Mouse (Mus musculus) thymus, postnatal 0 days (tissue): Measurements from ENCODE around the gene C1d. TPM values are rescaled to one million over a fixed set of nuclear protein-coding genes. Genes with fewer than 3 reads are reported as not detected.
"Not testable (repeated sequence)": the region's sequence is repeated elsewhere in the genome, so short reads cannot be mapped to it uniquely, and the experiment has no call there.

ENCODE experiments used
- DNase-seq: peaks from one replicate; pipeline ENCODE4 v3.0.0-alpha.2; 2015; ENCODE audit warnings: low spot score
- polyA plus RNA-seq: library from polyadenylated mRNA; unstranded; fragments of >200 nt; fragmentation: Nextera tagmentation; extraction: Ambion mirVana; gene quantifications from 2 replicates; pipeline ENCODE4 v1.2.1, GENCODE M21; 2015

C1d gene
- 122 and 124 TPM in 2 replicates for polyA plus RNA-seq

GRCm38 (mm10) chr11:17257443-17257842 is at the start of gene C1d:
Gene C1d, plus strand, starts transcription at chr11:17257579.
- DNase-seq = peak; percentile 95

- DNase-seq = peak; percentile 98
Observed at GRCm38 (mm10) chr11:17211258-17212140, 45.9 kb upstream of the C1d start, which contains the start of gene Pno1. Gene Pno1, minus strand, starts transcription at chr11:17211568.

DNA sequence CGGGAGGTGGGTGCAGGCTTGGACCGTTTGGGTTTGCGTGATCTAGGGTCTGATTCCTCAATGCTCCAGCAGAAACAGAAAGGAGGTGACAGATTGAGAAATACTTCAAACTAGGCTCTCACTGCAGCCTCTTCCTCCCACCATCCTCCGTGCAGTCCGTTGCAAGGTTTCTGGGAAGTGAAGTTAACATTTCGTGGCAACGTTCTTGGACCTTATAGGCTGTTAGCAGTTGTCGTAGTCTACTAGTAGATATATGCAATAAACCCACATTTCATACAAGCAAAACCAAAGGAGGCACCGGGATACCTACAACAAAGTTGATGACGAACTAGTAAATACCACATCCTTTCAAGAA is 45.3 kb upstream of the C1d start:
- DNase-seq = no peak

DNA sequence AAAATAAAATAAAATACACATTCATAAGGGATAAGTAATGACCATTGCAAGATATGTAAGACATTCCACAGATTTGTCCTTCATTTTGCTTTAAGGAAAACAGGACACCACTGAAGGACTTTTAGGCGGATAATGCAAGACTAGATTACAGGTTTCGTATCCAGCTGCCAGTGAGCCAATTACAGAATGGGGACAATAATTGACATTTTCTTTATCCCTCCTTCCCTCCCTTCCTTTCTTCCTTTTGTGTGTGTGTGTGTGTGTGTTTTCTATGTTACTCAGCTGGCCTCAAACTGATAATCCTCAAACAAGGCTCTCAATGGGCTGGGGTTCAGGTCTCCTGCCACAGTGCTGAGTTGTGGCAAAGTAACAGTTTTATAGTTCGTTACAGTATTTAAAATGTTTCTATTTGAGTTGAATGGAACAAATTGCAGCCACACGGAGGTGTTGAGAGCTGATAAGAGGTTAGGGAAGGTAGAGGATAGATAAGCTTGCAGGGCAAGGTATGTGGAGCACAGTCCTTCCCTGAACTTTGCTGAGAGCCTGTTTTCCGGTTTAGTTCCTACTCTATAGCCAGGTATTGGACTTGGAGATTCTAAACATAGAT is 44.4 kb upstream of the C1d start:
- no peak for DNase-seq

GRCm38 (mm10) chr11:17215475-17215874 is 41.9 kb upstream of the C1d start:
- DNase-seq = no peak

- DNase-seq = no peak
Observed at GRCm38 (mm10) chr11:17221126-17221525, 36.3 kb upstream of the C1d start.

DNA sequence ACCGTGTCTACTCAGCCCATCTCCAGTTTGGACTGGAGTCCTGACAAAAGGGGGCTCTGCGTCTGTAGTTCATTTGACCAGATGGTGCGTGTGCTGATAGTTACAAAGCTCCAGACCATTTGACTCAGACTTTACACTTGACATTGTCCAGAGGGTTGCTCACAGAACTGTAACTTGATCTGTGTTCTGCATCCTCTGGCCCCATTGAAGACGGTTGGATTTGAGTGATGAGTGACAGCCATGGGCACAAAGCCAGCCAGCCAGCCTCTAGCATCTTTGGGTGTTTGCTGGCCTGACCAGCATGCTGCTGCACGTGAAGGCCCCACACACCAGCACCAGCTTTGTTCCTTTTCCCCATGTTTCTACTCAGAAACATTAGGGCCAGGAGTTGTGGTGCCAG is 24.6 kb upstream of the C1d start:
- no peak for DNase-seq

DNA sequence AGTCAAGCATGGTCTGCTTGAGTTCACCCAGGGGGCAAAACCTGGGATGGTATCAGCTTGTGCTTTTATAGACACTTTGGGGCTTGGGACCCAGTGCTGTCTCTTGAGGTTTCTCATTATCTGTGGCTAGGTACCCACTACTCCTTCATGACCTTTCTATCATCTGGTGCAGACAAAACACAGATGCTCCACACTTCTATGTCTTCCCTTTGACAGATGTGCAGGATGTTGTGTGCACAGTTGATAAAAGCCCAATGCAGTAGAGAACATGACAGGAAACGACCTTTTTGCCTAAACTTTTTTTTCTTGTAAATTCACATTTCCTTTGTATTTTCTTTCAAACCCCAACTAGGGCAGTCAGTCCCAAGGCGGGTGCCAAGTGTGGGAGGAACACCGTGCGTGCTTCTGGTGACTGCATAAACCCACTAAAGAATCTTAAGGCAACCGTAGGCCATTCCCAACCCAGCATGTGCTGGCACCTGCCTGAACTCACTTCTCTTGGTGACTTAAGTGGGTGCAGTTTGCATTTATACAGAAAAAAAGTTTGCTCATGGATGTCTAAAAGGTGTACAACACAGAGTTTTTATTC is 20.8 kb upstream of the C1d start:
- peak; percentile 83 for DNase-seq

DNA sequence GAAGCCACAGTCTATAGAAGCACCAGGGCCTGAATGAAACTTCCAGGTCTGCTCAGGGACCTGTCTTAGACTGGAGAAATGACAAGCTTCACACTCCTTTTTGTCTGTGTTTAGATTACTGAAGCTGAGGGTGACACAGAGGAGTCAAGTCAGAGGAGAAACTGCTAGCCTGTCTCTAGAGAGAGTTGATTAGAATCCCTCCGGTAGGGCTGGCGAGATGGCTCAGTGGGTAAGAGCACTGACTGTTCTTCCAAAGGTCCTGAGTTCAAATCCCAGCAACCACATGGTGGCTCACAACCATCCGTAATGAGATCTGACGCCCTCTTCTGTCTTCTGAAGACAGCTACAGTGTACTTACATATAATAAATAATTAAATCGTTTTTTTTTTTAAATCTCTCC is 18.8 kb upstream of the C1d start:
- not testable (repeated sequence) for DNase-seq

- no peak for DNase-seq
Observed at GRCm38 (mm10) chr11:17248715-17249114, 8.7 kb upstream of the C1d start.

- no peak for DNase-seq
Observed at GRCm38 (mm10) chr11:17256813-17257365, 490 bp upstream of the C1d start.

DNA sequence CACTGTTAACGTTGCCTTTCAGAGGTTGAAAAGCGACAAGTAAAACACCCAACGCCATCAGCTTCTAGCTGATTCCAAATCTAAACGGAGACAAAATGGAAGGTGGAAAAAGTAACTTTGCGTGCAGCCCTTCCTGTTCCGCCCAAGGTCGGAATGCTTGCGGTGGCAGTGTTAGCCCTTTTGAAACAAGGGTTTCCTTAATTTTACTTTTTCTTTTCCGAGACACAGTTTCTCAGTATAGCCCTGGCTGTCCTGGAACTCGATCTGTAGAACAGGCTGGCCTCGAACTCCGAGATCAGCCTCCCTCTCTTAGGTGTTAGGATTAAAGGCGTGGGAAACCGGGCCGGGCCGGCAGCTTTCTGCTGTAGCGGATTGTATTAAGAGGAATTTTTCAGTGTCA is 482 bp downstream of the C1d start:
- peak; percentile 66 for DNase-seq

GRCm38 (mm10) chr11:17267176-17267575 is 9.8 kb downstream of the C1d start:
- no peak for DNase-seq

- DNase-seq = no peak
Observed at GRCm38 (mm10) chr11:17268801-17269200, 11.4 kb downstream of the C1d start.

- peak; percentile 61 for DNase-seq
Observed at GRCm38 (mm10) chr11:17279959-17280358, 22.6 kb downstream of the C1d start.

GRCm38 (mm10) chr11:17284055-17284454 is 26.7 kb downstream of the C1d start:
- peak; percentile 44 for DNase-seq

GRCm38 (mm10) chr11:17288884-17289283 is 31.5 kb downstream of the C1d start:
- no peak for DNase-seq

DNA sequence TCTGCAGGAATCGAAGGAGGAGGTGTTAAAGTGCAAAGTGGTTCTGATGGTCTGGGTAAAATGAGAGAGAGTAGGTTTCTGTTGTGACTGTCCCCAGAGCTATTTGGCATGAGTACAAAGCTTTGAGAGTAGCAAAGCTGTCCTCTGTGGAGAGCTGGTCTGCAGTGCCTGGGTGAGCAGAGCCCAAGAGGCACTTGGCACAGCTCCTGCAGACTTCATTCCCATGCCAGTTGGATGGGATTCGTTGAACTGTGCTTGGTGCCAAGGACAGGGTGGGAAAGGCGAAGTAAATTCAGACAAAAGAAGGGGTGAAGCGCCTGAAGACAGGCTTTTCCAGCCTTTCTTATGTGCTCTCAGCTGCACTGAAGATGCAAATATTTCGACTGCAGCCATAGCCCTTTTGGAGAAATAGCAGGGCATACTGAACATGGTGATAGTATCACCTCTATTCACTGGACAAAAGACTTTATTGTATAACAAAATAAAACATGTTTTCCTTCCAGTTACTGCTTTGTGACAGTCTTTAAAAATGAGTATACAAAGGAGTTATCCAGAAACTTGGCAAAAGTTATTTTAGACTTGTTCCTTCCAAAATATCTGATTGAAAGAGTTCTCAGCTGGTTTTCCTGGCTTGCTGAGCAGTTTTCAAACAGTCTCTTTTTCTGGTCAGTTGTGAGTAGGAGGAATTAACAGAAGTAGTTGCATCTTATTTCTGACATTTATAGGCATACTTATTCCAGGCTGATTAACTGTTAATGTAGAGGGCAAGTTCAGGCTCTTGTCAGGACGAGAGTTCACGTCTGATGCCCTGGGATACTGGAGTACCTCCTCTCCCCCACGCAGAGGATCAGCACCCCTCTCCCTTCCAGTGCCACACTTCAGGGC is 48.9 kb downstream of the C1d start:
- DNase-seq = no peak

GRCm38 (mm10) chr11:17307457-17307856 is 50.1 kb downstream of the C1d start:
- no peak for DNase-seq
